Mouse (Mus musculus): ENCODE results near the gene Hnrnpa3. TPM values are rescaled to one million over a fixed set of nuclear protein-coding genes. Genes with fewer than 3 reads are reported as not detected.

Gene Hnrnpa3
- polyA plus RNA-seq, 1 experiment from 2014 or later, result 150 TPM

- Histone ChIP-seq H3K9me3 (ENCODE audit: control insufficient read depth, low read length) (no peaks in the 10 kb centered on the region), H3K4me1 (ENCODE audit: control insufficient read depth, insufficient read depth, low read depth, low read length) (no peaks in the 10 kb centered on the region), H3K9ac (ENCODE audit: low read depth, low read length) (no peak overlapping the region), H3K27me3 (replicated peaks; ENCODE audit: control insufficient read depth, insufficient read depth, low read length) (no peaks in the 10 kb centered on the region), H3K27ac (ENCODE audit: low read depth, low read length) (0 out of 2 replicates have a peak overlapping the region, but pooled peaks have one; percentile 31), H3K4me2 (ENCODE audit: low read length) (no peak overlapping the region), H3K36me3 (ENCODE audit: control insufficient read depth, insufficient read depth, low read length) (no peaks in the 10 kb centered on the region), H3K4me3 (ENCODE audit: low read length) (no peak overlapping the region)
- WGBS, result 70% methylated on average over 15 of the region's 15 CpGs
- ATAC-seq, result no peak
Observed at GRCm38 (mm10) chr2:75682978-75683709, 24.1 kb downstream of the Hnrnpa3 start.

GRCm38 (mm10) chr2:75684526-75684925, 25.5 kb downstream of the Hnrnpa3 start:
- Histone ChIP-seq H3K4me2 (ENCODE audit: low read length) (no peak overlapping the region), H3K4me1 (ENCODE audit: control insufficient read depth, insufficient read depth, low read depth, low read length) (no peaks in the 10 kb centered on the region), H3K36me3 (ENCODE audit: control insufficient read depth, insufficient read depth, low read length) (no peaks in the 10 kb centered on the region), H3K27ac (ENCODE audit: low read depth, low read length) (no peak overlapping the region), H3K9me3 (ENCODE audit: control insufficient read depth, low read length) (no peaks in the 10 kb centered on the region), H3K9ac (ENCODE audit: low read depth, low read length) (no peak overlapping the region), H3K27me3 (replicated peaks; ENCODE audit: control insufficient read depth, insufficient read depth, low read length) (no peaks in the 10 kb centered on the region), H3K4me3 (ENCODE audit: low read length) (no peak overlapping the region)
- ATAC-seq, result no peak
- WGBS, result 70% methylated on average over 3 of the region's 3 CpGs

GRCm38 (mm10) chr2:75685458-75685861, 26.4 kb downstream of the Hnrnpa3 start:
- Histone ChIP-seq H3K4me2 (ENCODE audit: low read length) (no peak overlapping the region), H3K27me3 (replicated peaks; ENCODE audit: control insufficient read depth, insufficient read depth, low read length) (no peaks in the 10 kb centered on the region), H3K4me1 (ENCODE audit: control insufficient read depth, insufficient read depth, low read depth, low read length) (no peaks in the 10 kb centered on the region), H3K9me3 (ENCODE audit: control insufficient read depth, low read length) (no peaks in the 10 kb centered on the region), H3K4me3 (ENCODE audit: low read length) (no peak overlapping the region), H3K36me3 (ENCODE audit: control insufficient read depth, insufficient read depth, low read length) (no peaks in the 10 kb centered on the region), H3K27ac (ENCODE audit: low read depth, low read length) (no peak overlapping the region), H3K9ac (ENCODE audit: low read depth, low read length) (no peak overlapping the region)
- 80% methylated on average over 6 of the region's 6 CpGs for WGBS
- no peak for ATAC-seq

- no peaks in the 10 kb centered on the region for H3K4me1 ChIP-seq (ENCODE audit: control insufficient read depth, insufficient read depth, low read depth, low read length)
- H3K36me3 ChIP-seq (ENCODE audit: control insufficient read depth, insufficient read depth, low read length), result no peaks in the 10 kb centered on the region
- H3K9ac ChIP-seq (ENCODE audit: low read depth, low read length), result no peak overlapping the region
- H3K4me3 ChIP-seq (ENCODE audit: low read length), result no peak overlapping the region
- no peaks in the 10 kb centered on the region for H3K9me3 ChIP-seq (ENCODE audit: control insufficient read depth, low read length)
- no peak overlapping the region for H3K27ac ChIP-seq (ENCODE audit: low read depth, low read length)
- ATAC-seq, result no peak
- 93% methylated on average over 10 of the region's 10 CpGs for WGBS
- H3K27me3 ChIP-seq (replicated peaks; ENCODE audit: control insufficient read depth, insufficient read depth, low read length), result no peaks in the 10 kb centered on the region
- H3K4me2 ChIP-seq (ENCODE audit: low read length), result no peak overlapping the region
Observed at GRCm38 (mm10) chr2:75687040-75687749, 28.1 kb downstream of the Hnrnpa3 start.

GRCm38 (mm10) chr2:75688901-75689300, 29.8 kb downstream of the Hnrnpa3 start:
- Histone ChIP-seq H3K36me3 (ENCODE audit: control insufficient read depth, insufficient read depth, low read length) (no peaks in the 10 kb centered on the region), H3K9ac (ENCODE audit: low read depth, low read length) (no peak overlapping the region), H3K4me1 (ENCODE audit: control insufficient read depth, insufficient read depth, low read depth, low read length) (no peaks in the 10 kb centered on the region), H3K4me3 (ENCODE audit: low read length) (no peak overlapping the region), H3K4me2 (ENCODE audit: low read length) (no peak overlapping the region), H3K27me3 (replicated peaks; ENCODE audit: control insufficient read depth, insufficient read depth, low read length) (no peaks in the 10 kb centered on the region), H3K9me3 (ENCODE audit: control insufficient read depth, low read length) (no peaks in the 10 kb centered on the region), H3K27ac (ENCODE audit: low read depth, low read length) (no peak overlapping the region)
- ATAC-seq, result no peak
- WGBS, result 91% methylated on average over 1 of the region's 1 CpGs

- Histone ChIP-seq H3K4me2 (ENCODE audit: low read length) (no peak overlapping the region), H3K4me3 (ENCODE audit: low read length) (no peak overlapping the region), H3K9ac (ENCODE audit: low read depth, low read length) (no peak overlapping the region), H3K9me3 (ENCODE audit: control insufficient read depth, low read length) (no peaks in the 10 kb centered on the region), H3K27ac (ENCODE audit: low read depth, low read length) (no peak overlapping the region), H3K4me1 (ENCODE audit: control insufficient read depth, insufficient read depth, low read depth, low read length) (no peaks in the 10 kb centered on the region), H3K27me3 (replicated peaks; ENCODE audit: control insufficient read depth, insufficient read depth, low read length) (no peaks in the 10 kb centered on the region), H3K36me3 (ENCODE audit: control insufficient read depth, insufficient read depth, low read length) (no peaks in the 10 kb centered on the region)
- ATAC-seq, result no peak
- 78% methylated on average over 10 of the region's 10 CpGs for WGBS
Observed at GRCm38 (mm10) chr2:75689482-75690158, 30.6 kb downstream of the Hnrnpa3 start.

GRCm38 (mm10) chr2:75690656-75691055, 31.6 kb downstream of the Hnrnpa3 start:
- H3K9ac ChIP-seq (ENCODE audit: low read depth, low read length), result no peak overlapping the region
- WGBS, result 97% methylated on average over 4 of the region's 4 CpGs
- no peak overlapping the region for H3K4me2 ChIP-seq (ENCODE audit: low read length)
- H3K27ac ChIP-seq (ENCODE audit: low read depth, low read length), result no peak overlapping the region
- ATAC-seq, result no peak
- H3K4me3 ChIP-seq (ENCODE audit: low read length), result no peak overlapping the region
- no peaks in the 10 kb centered on the region for H3K27me3 ChIP-seq (replicated peaks; ENCODE audit: control insufficient read depth, insufficient read depth, low read length)
- no peaks in the 10 kb centered on the region for H3K36me3 ChIP-seq (ENCODE audit: control insufficient read depth, insufficient read depth, low read length)
- no peaks in the 10 kb centered on the region for H3K4me1 ChIP-seq (ENCODE audit: control insufficient read depth, insufficient read depth, low read depth, low read length)
- H3K9me3 ChIP-seq (ENCODE audit: control insufficient read depth, low read length), result no peaks in the 10 kb centered on the region

- Histone ChIP-seq H3K36me3 (ENCODE audit: control insufficient read depth, insufficient read depth, low read length) (no peaks in the 10 kb centered on the region), H3K27me3 (replicated peaks; ENCODE audit: control insufficient read depth, insufficient read depth, low read length) (no peaks in the 10 kb centered on the region), H3K4me1 (ENCODE audit: control insufficient read depth, insufficient read depth, low read depth, low read length) (no peaks in the 10 kb centered on the region), H3K9ac (ENCODE audit: low read depth, low read length) (no peak overlapping the region), H3K9me3 (ENCODE audit: control insufficient read depth, low read length) (no peaks in the 10 kb centered on the region), H3K4me3 (ENCODE audit: low read length) (no peak overlapping the region), H3K4me2 (ENCODE audit: low read length) (no peak overlapping the region), H3K27ac (ENCODE audit: low read depth, low read length) (no peak overlapping the region)
- WGBS, result 79% methylated on average over 8 of the region's 8 CpGs
- ATAC-seq, result no peak
Observed at GRCm38 (mm10) chr2:75691316-75691715, 32.3 kb downstream of the Hnrnpa3 start.

- Histone ChIP-seq H3K36me3 (ENCODE audit: control insufficient read depth, insufficient read depth, low read length) (no peaks in the 10 kb centered on the region), H3K4me1 (ENCODE audit: control insufficient read depth, insufficient read depth, low read depth, low read length) (no peaks in the 10 kb centered on the region), H3K27ac (ENCODE audit: low read depth, low read length) (no peak overlapping the region), H3K9me3 (ENCODE audit: control insufficient read depth, low read length) (no peaks in the 10 kb centered on the region), H3K27me3 (replicated peaks; ENCODE audit: control insufficient read depth, insufficient read depth, low read length) (no peaks in the 10 kb centered on the region), H3K4me2 (ENCODE audit: low read length) (no peak overlapping the region), H3K9ac (ENCODE audit: low read depth, low read length) (no peak overlapping the region), H3K4me3 (ENCODE audit: low read length) (no peak overlapping the region)
- WGBS, result 93% methylated on average over 6 of the region's 6 CpGs
- no peak for ATAC-seq
Observed at GRCm38 (mm10) chr2:75692369-75692768, 33.3 kb downstream of the Hnrnpa3 start.

Data from hindbrain, embryonic 16.5 days (tissue).